Mouse (Mus musculus): ENCODE data around the gene Psmb5.

GRCm38 (mm10) chr14:54575031-54575430, 42.8 kb downstream of the Psmb5 start:
- no peak for TF ChIP-seq ZMIZ1 (IDR thresholded peaks at IDR 0.05; ENCODE audit: low read depth, low read length)
- TF ChIP-seq CTCF (conservative IDR thresholded peaks at IDR 0.05 in 1 of 2, IDR thresholded peaks at IDR 0.05 in 1 of 2; ENCODE audit: low read depth in 2 of 2, low read length in 2 of 2) = no peak
- TF ChIP-seq USF1 (IDR thresholded peaks at IDR 0.05; ENCODE audit: low read depth, low read length) = no peak
- no peak for TF ChIP-seq IRF4 (IDR thresholded peaks at IDR 0.05; ENCODE audit: low read depth, low read length)
- TF ChIP-seq NELFE (IDR thresholded peaks at IDR 0.05; ENCODE audit: low read depth, low read length) = no peak
- no peak for TF ChIP-seq UBTF (IDR thresholded peaks at IDR 0.05; ENCODE audit: low read depth, low read length)
- TF ChIP-seq ELF1 (IDR thresholded peaks at IDR 0.05; ENCODE audit: low read depth, low read length) = no peak
- no peak for TF ChIP-seq BHLHE40 (IDR thresholded peaks at IDR 0.05; ENCODE audit: low read depth, low read length)
- no peak for TF ChIP-seq TCF12 (IDR thresholded peaks at IDR 0.05; ENCODE audit: low read depth, low read length)
- TF ChIP-seq POLR2AphosphoS2 (IDR thresholded peaks at IDR 0.05; ENCODE audit: low read depth, low read length) = no peak
- no peak for TF ChIP-seq JUND (conservative IDR thresholded peaks at IDR 0.05; ENCODE audit: low read depth, low read length)
- TF ChIP-seq USF2 (conservative IDR thresholded peaks at IDR 0.05; ENCODE audit: low read depth, low read length) = no peak
- TF ChIP-seq ZKSCAN1 (IDR thresholded peaks at IDR 0.05; ENCODE audit: borderline replicate concordance, low read depth, low read length) = no peak
